Mouse (Mus musculus): Measurements from ENCODE around the gene Nfyb.

- TF ChIP-seq POLR2A (IDR thresholded peaks at IDR 0.05; ENCODE audit: low read depth, low read length), result no peak
- no peak for TF ChIP-seq CTCF (conservative IDR thresholded peaks at IDR 0.05; ENCODE audit: insufficient read depth, insufficient read length, low read depth, low read length)
Measured at GRCm38 (mm10) chr10:82789181-82789580, 25.2 kb upstream of the Nfyb start.

All from kidney, adult 2 months (tissue).